Mouse (Mus musculus) MEL (cell line): ENCODE measurements around the gene Rtn4rl1. TPM values are rescaled to one million over a fixed set of nuclear protein-coding genes. Genes with fewer than 3 reads are reported as not detected.

ENCODE experiments used
- DNase-seq: peaks from one replicate; pipeline ENCODE4 v3.0.0; 2011; ENCODE audit warnings: low read depth, low spot score
- H3K27ac ChIP-seq: 2 replicates; pipeline ENCODE4 v1.5.1; 2012; ENCODE audit warnings: low read depth, mild to moderate bottlenecking, control low read depth, low read length, moderate library complexity; ENCODE audit not compliant: control insufficient read depth
- H3K27me3 ChIP-seq, 2 experiments: fragments of 150-350 bp in 1 of 2; sonication (generic) in 1 of 2; 2 replicates each; pipeline ENCODE4 v1.6.1; 2012; ENCODE audit warnings: low read length in 2 of 2, mild to moderate bottlenecking in 2 of 2, improper control_type of control experiment in 1 of 2, moderate library complexity in 1 of 2; ENCODE audit not compliant: insufficient read depth in 2 of 2, control insufficient read depth in 1 of 2
- H3K36me3 ChIP-seq, 2 experiments: 2 replicates each; pipeline ENCODE4 v1.6.1; 2012 to 2014; ENCODE audit warnings: low read length in 2 of 2, improper control_type of control experiment in 1 of 2, inconsistent platforms in 1 of 2, mild to moderate bottlenecking in 1 of 2; ENCODE audit not compliant: insufficient read depth in 2 of 2, control insufficient read depth in 1 of 2
- H3K4me1 ChIP-seq, 2 experiments: fragments of 150-350 bp in 1 of 2; sonication (generic) in 1 of 2; 2 replicates each; pipeline ENCODE4 v1.6.1; 2012; ENCODE audit warnings: low read length in 2 of 2, improper control_type of control experiment in 1 of 2, mild to moderate bottlenecking in 1 of 2; ENCODE audit not compliant: insufficient read depth in 2 of 2, control insufficient read depth in 1 of 2
- H3K4me3 ChIP-seq, 2 experiments: fragments of 150-350 bp in 1 of 2; sonication (generic) in 1 of 2; 2 replicates each; pipeline ENCODE4 v1.5.1; 2012; ENCODE audit warnings: low read depth in 2 of 2, low read length in 2 of 2, mild to moderate bottlenecking in 2 of 2, moderate library complexity in 2 of 2, control low read depth in 1 of 2, improper control_type of control experiment in 1 of 2; ENCODE audit not compliant: control insufficient read depth in 1 of 2, insufficient read depth in 1 of 2
- H3K79me2 ChIP-seq: 2 replicates; pipeline ENCODE4 v1.6.1; 2012; ENCODE audit warnings: mild to moderate bottlenecking, low read length, moderate library complexity; ENCODE audit not compliant: control insufficient read depth, poor library complexity, insufficient read depth
- H3K9ac ChIP-seq: 2 replicates; pipeline ENCODE4 v1.6.1; 2012; ENCODE audit warnings: low read depth, mild to moderate bottlenecking, control low read depth, low read length, moderate library complexity; ENCODE audit not compliant: control insufficient read depth, poor library complexity, severe bottlenecking
- H3K9me3 ChIP-seq: fragments of 150-350 bp; sonication (generic); replicated peaks from 2 replicates; pipeline ENCODE4 v1.6.1; 2012; ENCODE audit warnings: mild to moderate bottlenecking, low read length, improper control_type of control experiment, moderate library complexity; ENCODE audit not compliant: insufficient read depth
- BHLHE40 ChIP-seq: IDR thresholded peaks from 2 replicates; pipeline ENCODE4 v1.6.1; 2012; ENCODE audit warnings: low read depth, mild to moderate bottlenecking, inconsistent platforms, low read length, improper control_type of control experiment, borderline replicate concordance
- ETS1 ChIP-seq: IDR thresholded peaks from 2 replicates; pipeline ENCODE4 v1.6.1; 2012; ENCODE audit warnings: low read depth, mild to moderate bottlenecking, inconsistent platforms, low read length, improper control_type of control experiment, moderate library complexity
- MEF2A ChIP-seq: IDR thresholded peaks from 2 replicates; pipeline ENCODE4 v1.6.1; 2014; ENCODE audit warnings: low read depth, mild to moderate bottlenecking, inconsistent platforms, low read length, improper control_type of control experiment; ENCODE audit not compliant: poor library complexity, insufficient replicate concordance, severe bottlenecking; ENCODE audit errors: extremely low read depth
- POLR2AphosphoS2 ChIP-seq: IDR thresholded peaks from 2 replicates; pipeline ENCODE4 v1.6.1; 2011; ENCODE audit warnings: low read length, improper control_type of control experiment
- RCOR1 ChIP-seq: IDR thresholded peaks from 2 replicates; pipeline ENCODE4 v1.6.1; 2012; ENCODE audit warnings: low read depth, mild to moderate bottlenecking, inconsistent platforms, low read length, improper control_type of control experiment
- SMC3 ChIP-seq: IDR thresholded peaks from 2 replicates; pipeline ENCODE4 v1.6.1; 2011; ENCODE audit warnings: low read depth, low read length, improper control_type of control experiment
- TAL1 ChIP-seq: IDR thresholded peaks from 2 replicates; pipeline ENCODE4 v1.6.1; 2012; ENCODE audit warnings: mild to moderate bottlenecking, inconsistent platforms, low read length, moderate library complexity, mixed read lengths
- TBP ChIP-seq: IDR thresholded peaks from 2 replicates; pipeline ENCODE4 v1.8.0; 2011; ENCODE audit warnings: low read depth, low read length, improper control_type of control experiment
- TCF12 ChIP-seq: IDR thresholded peaks from 2 replicates; pipeline ENCODE4 v1.6.1; 2014; ENCODE audit warnings: low read depth, mild to moderate bottlenecking, inconsistent platforms, low read length, improper control_type of control experiment, moderate library complexity
- ZMIZ1 ChIP-seq: IDR thresholded peaks from 2 replicates; pipeline ENCODE4 v1.6.1; 2012; ENCODE audit warnings: low read depth, mild to moderate bottlenecking, inconsistent platforms, low read length, improper control_type of control experiment, moderate library complexity
- polyA plus RNA-seq, 2 experiments: library from polyadenylated mRNA; stranded (reverse) in 1 of 2; unstranded in 1 of 2; fragments of >175 nt in 1 of 2; fragments of >200 nt in 1 of 2; gene quantifications; 2 replicates each; pipeline versions ENCODE4 v1.2.1 to v1.2.4; 2012; ENCODE audit warnings: low replicate concordance in 2 of 2, low read depth in 1 of 2; ENCODE audit not compliant: insufficient read length in 2 of 2, insufficient read depth in 1 of 2, missing spikeins in 1 of 2
- total RNA-seq: library from RNA; depleted of rRNA; stranded (reverse); fragments of 300-350 nt; gene quantifications from 2 replicates; pipeline ENCODE4 v1.2.3, GENCODE M21; 2012

Gene Rtn4rl1
- total and polyA plus RNA-seq, 3 experiments: 0.35 to 2.6 TPM; not detected in 1

DNA sequence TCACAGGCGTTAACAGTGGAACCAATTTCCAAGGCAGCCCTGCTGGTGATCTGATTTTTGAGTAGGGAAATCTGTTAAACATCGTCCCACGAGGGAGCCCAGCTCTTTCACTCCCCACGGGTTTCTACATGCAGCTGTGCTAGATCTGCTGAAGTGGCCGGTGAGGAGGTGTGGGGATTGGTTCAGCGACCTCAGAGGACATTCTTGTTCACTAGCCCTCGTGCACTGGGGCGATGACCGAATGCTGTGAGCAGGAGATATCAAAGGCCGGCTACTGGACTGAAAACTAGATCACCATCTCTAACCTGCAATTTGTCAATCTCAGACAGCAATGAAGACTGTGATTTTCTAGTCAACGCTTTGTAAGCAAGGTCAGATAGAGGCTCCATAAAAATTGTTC, 104.9 kb downstream of the Rtn4rl1 start:
- no peaks in the 10 kb centered on the region for H3K79me2 ChIP-seq
- H3K36me3 ChIP-seq: peaks cover 12 to 17% of the 10 kb centered on the region in 2 experiments
- peaks cover 10 to 26% of the 10 kb centered on the region in 2 experiments for H3K4me1 ChIP-seq
- H3K9me3 ChIP-seq: no peaks in the 10 kb centered on the region
- no peaks in the 10 kb centered on the region for H3K27me3 ChIP-seq
- H3K4me3 ChIP-seq: no peak overlapping the region
- TF ChIP-seq SMC3: no peak
- TF ChIP-seq POLR2AphosphoS2: peak; percentile 24; the same call in 1 of the 2 replicates
- TF ChIP-seq RCOR1: peak; percentile 33
- TF ChIP-seq TAL1: no peak
- TF ChIP-seq TBP: no peak
- TF ChIP-seq MEF2A: no peak
- DNase-seq: no peak
- no peak overlapping the region for H3K27ac ChIP-seq
- no peak overlapping the region for H3K9ac ChIP-seq

DNA sequence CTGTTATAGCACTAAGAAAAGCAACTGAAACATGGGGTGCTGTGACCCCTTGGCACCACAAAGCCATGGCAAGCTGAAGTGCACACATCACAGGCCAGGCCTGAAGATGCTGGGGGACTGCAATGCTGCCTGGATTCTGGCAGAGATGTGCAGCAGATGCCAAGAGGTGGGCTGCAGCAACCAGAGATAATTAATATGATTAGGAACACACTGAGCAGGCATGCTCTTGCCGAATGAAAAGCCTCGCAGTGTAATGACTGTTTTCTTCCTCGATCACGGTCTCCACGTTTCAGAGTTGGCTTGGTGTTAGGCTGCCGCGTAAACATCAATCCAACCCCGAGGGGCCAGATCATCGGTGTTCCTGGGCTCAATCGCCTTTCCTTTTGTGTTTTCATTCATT, 106.2 kb downstream of the Rtn4rl1 start:
- H3K27me3 ChIP-seq: no peaks in the 10 kb centered on the region
- no peak for TF ChIP-seq ZMIZ1
- TF ChIP-seq, all 39 proteins: peak for 0
- Histone ChIP-seq H3K36me3 (peaks cover 12 to 16% of the 10 kb centered on the region in 2 experiments), H3K79me2 (no peaks in the 10 kb centered on the region), H3K9me3 (no peaks in the 10 kb centered on the region), H3K9ac (no peak overlapping the region), H3K27ac (no peak overlapping the region), H3K4me3 (no peak overlapping the region), H3K4me1 (peaks cover 6 to 21% of the 10 kb centered on the region in 2 experiments)
- no peak for DNase-seq

DNA sequence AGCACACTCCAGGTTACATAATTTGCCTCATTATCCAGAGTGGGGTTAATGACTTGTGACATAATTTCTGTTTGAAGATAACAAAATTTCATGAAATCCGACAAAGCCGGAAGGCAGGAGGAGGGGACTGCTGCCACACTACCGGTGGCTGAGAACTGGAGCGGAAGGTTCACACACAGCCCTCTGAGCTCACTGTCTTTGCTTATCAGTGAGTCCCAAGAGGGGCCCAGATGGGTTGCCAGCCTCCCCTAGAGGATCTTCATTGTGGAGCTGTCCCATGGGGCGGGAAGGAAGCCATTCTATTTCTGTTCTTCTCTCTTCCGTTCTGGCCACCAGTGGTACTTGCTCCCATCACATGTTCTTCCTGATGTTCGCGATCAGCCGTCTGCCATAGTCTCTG, 107.4 kb downstream of the Rtn4rl1 start:
- H3K9me3 ChIP-seq: no peaks in the 10 kb centered on the region
- H3K4me1 ChIP-seq: peaks cover 5 to 13% of the 10 kb centered on the region in 2 experiments; a peak in 3 of 4 replicates
- peaks cover 7 to 22% of the 10 kb centered on the region in 2 experiments for H3K36me3 ChIP-seq
- H3K27ac ChIP-seq: 0 out of 2 replicates have a peak overlapping the region, but pooled peaks have one; percentile 8
- no peaks in the 10 kb centered on the region for H3K27me3 ChIP-seq
- no peak for TF ChIP-seq BHLHE40
- peak; percentile 25; the same call in 1 of the 2 replicates for TF ChIP-seq ETS1
- 0 out of 2 replicates have a peak, but pooled peaks have one; percentile 16 for TF ChIP-seq TCF12
- no peaks in the 10 kb centered on the region for H3K79me2 ChIP-seq
- no peak overlapping the region for H3K4me3 ChIP-seq
- peak; percentile 44 for DNase-seq
- no peak overlapping the region for H3K9ac ChIP-seq
